Mouse (Mus musculus) natural killer cell, adult 2 months (primary cell): ENCODE results near the gene Sec61a1.

Experiments
- DNase-seq, 2 experiments: peaks; one replicate each; pipeline ENCODE4 v3.0.0; 2022; ENCODE audit warnings: low spot score in 2 of 2

Sec61a1 gene

GRCm38 (mm10) chr6:88516667-88517066 lies 2.0 kb downstream of the Sec61a1 start:
- DNase-seq = no peak

- DNase-seq = no peak
These were observed 2.7 kb downstream of the Sec61a1 start for GRCm38 (mm10) chr6:88515971-88516370.

GRCm38 (mm10) chr6:88514546-88514945 lies 4.2 kb downstream of the Sec61a1 start:
- DNase-seq = no peak

GRCm38 (mm10) chr6:88513984-88514383 lies 4.7 kb downstream of the Sec61a1 start:
- DNase-seq = no peak

- DNase-seq = no peak
These were observed 15.7 kb downstream of the Sec61a1 start for GRCm38 (mm10) chr6:88503044-88503443.

- DNase-seq = no peak
These were observed 16.4 kb downstream of the Sec61a1 start for GRCm38 (mm10) chr6:88502030-88502970.

- no peak for DNase-seq
These were observed 18.3 kb downstream of the Sec61a1 start for GRCm38 (mm10) chr6:88500405-88500767.

GRCm38 (mm10) chr6:88499481-88500404 lies 19.0 kb downstream of the Sec61a1 start:
- DNase-seq = peak in 1 of 2 experiments; percentile 26

GRCm38 (mm10) chr6:88493712-88494111 lies 25.0 kb downstream of the Sec61a1 start:
- no peak for DNase-seq

GRCm38 (mm10) chr6:88490629-88491354 lies 27.9 kb downstream of the Sec61a1 start:
- no peak for DNase-seq

GRCm38 (mm10) chr6:88489834-88490233 lies 28.9 kb downstream of the Sec61a1 start:
- no peak for DNase-seq

- no peak for DNase-seq
These were observed 29.7 kb downstream of the Sec61a1 start for GRCm38 (mm10) chr6:88489026-88489425.

- peak in 1 of 2 experiments; percentile 31 for DNase-seq
These were observed 31.8 kb downstream of the Sec61a1 start for GRCm38 (mm10) chr6:88486893-88487292.

GRCm38 (mm10) chr6:88485378-88485777 lies 33.3 kb downstream of the Sec61a1 start:
- DNase-seq = no peak

GRCm38 (mm10) chr6:88483913-88484312 lies 34.8 kb downstream of the Sec61a1 start:
- DNase-seq = no peak

GRCm38 (mm10) chr6:88483111-88483510 lies 35.6 kb downstream of the Sec61a1 start:
- DNase-seq = no peak

GRCm38 (mm10) chr6:88480421-88480820 lies 38.3 kb downstream of the Sec61a1 start:
- no peak for DNase-seq

- no peak for DNase-seq
These were observed 48.8 kb downstream of the Sec61a1 start for GRCm38 (mm10) chr6:88469878-88470277.

GRCm38 (mm10) chr6:88465181-88465920 lies 53.4 kb downstream of the Sec61a1 start, which contains the start of gene Ruvbl1:
Gene Ruvbl1 (plus strand): TSS chr6:88465409.
- peak; percentile 90 to 93 for DNase-seq

- no peak for DNase-seq
These were observed 64.2 kb downstream of the Sec61a1 start for GRCm38 (mm10) chr6:88454545-88454944.
